8 mouse cellular contexts compared by ENCODE assay signal in genomic region chr14:25516640-25517591, GRCm38 (mm10). TPM values are rescaled to one million over a fixed set of nuclear protein-coding genes. Genes with fewer than 3 reads are reported as not detected.
DNase-seq lines count a peak whose midpoint lies in the region; ATAC-seq and TF ChIP-seq lines count a peak whose summit lies in the region.

No protein-coding gene starts in this region.

- H3K4me2 ChIP-seq in embryonic facial prominence, embryonic 12.5 days (replicated peaks): no peak overlapping the region
- no peak overlapping the region for H3K4me2 ChIP-seq in hindbrain, embryonic 14.5 days (replicated peaks)
- peak overlapping the region; percentile 32 for H3K4me2 ChIP-seq in liver, embryonic 13.5 days

- no peak overlapping the region for H3K9ac ChIP-seq in embryonic facial prominence, embryonic 12.5 days
- H3K9ac ChIP-seq in hindbrain, embryonic 14.5 days: no peak overlapping the region
- peak overlapping the region; percentile 30; the same call in 1 of the 2 replicates for H3K9ac ChIP-seq in liver, embryonic 13.5 days

- ATAC-seq in embryonic facial prominence, embryonic 12.5 days (ENCODE audit: insufficient number of reproducible peaks, insufficient read depth, low FRiP score, low TSS enrichment): peak; percentile 36; the same call in 1 of the 2 replicates
- ATAC-seq in hindbrain, embryonic 14.5 days (ENCODE audit: low FRiP score): no peak
- peak; percentile 72 for ATAC-seq in liver, embryonic 13.5 days (ENCODE audit: low read depth)
- ATAC-seq in erythroblast, adult 5-6 weeks (replicated peaks; ENCODE audit: low FRiP score, poor library complexity, severe bottlenecking): no peak

- TF ChIP-seq POLR2A in spleen, adult 2 months (IDR thresholded peaks at IDR 0.05; ENCODE audit: low read depth, low read length): no peak; the same call in 1 of the 2 replicates

- H3K27me3 ChIP-seq in embryonic facial prominence, embryonic 12.5 days: no peaks in the 10 kb centered on the region
- H3K27me3 ChIP-seq in hindbrain, embryonic 14.5 days (ENCODE audit: control insufficient read depth, insufficient read depth, low read length): no peaks in the 10 kb centered on the region
- H3K27me3 ChIP-seq in liver, embryonic 13.5 days: no peaks in the 10 kb centered on the region
- H3K27me3 ChIP-seq in spleen, adult 2 months (ENCODE audit: control insufficient read depth, insufficient read depth, low read length): no peaks in the 10 kb centered on the region

- no peak overlapping the region for H3K4me3 ChIP-seq in embryonic facial prominence, embryonic 12.5 days
- no peak overlapping the region for H3K4me3 ChIP-seq in hindbrain, embryonic 14.5 days (replicated peaks; ENCODE audit: low read length)
- no peak overlapping the region for H3K4me3 ChIP-seq in liver, embryonic 13.5 days (replicated peaks)
- no peak overlapping the region for H3K4me3 ChIP-seq in spleen, adult 2 months (ENCODE audit: extremely low read depth, insufficient read depth, insufficient read length)

- WGBS in embryonic facial prominence, embryonic 12.5 days: 24% methylated on average over 13 of the region's 13 CpGs
- WGBS in hindbrain, embryonic 14.5 days: 58% methylated on average over 13 of the region's 13 CpGs
- WGBS in liver, embryonic 13.5 days (ENCODE audit: insufficient replicate concordance): 9% methylated on average over 13 of the region's 13 CpGs
- WGBS in spleen, adult 2 months: 4% methylated on average over 13 of the region's 13 CpGs

- peak; percentile 3; the same call in 1 of the 2 replicates for TF ChIP-seq CTCF in spleen, adult 2 months (IDR thresholded peaks at IDR 0.05; ENCODE audit: extremely low read depth, insufficient read depth, insufficient read length, insufficient replicate concordance)

- peak; percentile 67 for DNase-seq in embryo, embryonic 10 days (ENCODE audit: low spot score)
- no peak for DNase-seq in embryo, embryonic 9.5 days (ENCODE audit: extremely low spot score)
- DNase-seq in CD8-positive naive resting alpha-beta T cell, adult 2 months (ENCODE audit: low read depth in 2 of 2, low spot score in 2 of 2): peak; percentile 46 to 58
- DNase-seq in hindbrain, embryonic 14.5 days (ENCODE audit: low spot score): no peak
- DNase-seq in liver, embryonic 13.5 days: no peak
- DNase-seq in spleen, adult 2 months (ENCODE audit: low read depth in 1 of 2, low spot score in 2 of 2): peak; percentile 37 to 78

- H3K9me3 ChIP-seq in embryonic facial prominence, embryonic 12.5 days: no peaks in the 10 kb centered on the region
- H3K9me3 ChIP-seq in hindbrain, embryonic 14.5 days (ENCODE audit: control insufficient read depth, low read length): no peaks in the 10 kb centered on the region
- H3K9me3 ChIP-seq in liver, embryonic 13.5 days (replicated peaks): no peaks in the 10 kb centered on the region

- H3K4me1 ChIP-seq in embryonic facial prominence, embryonic 12.5 days: peaks cover 58% of the 10 kb centered on the region
- H3K4me1 ChIP-seq in hindbrain, embryonic 14.5 days (replicated peaks; ENCODE audit: control insufficient read depth, insufficient read depth, low read length): peaks cover 53% of the 10 kb centered on the region
- H3K4me1 ChIP-seq in liver, embryonic 13.5 days (replicated peaks): peaks cover 98% of the 10 kb centered on the region
- peaks cover 77% of the 10 kb centered on the region for H3K4me1 ChIP-seq in spleen, adult 2 months (ENCODE audit: control insufficient read depth, insufficient read depth, insufficient read length)

- no peaks in the 10 kb centered on the region for H3K36me3 ChIP-seq in embryonic facial prominence, embryonic 12.5 days
- no peaks in the 10 kb centered on the region; the same call in 1 of the 2 replicates for H3K36me3 ChIP-seq in hindbrain, embryonic 14.5 days (replicated peaks; ENCODE audit: control insufficient read depth, insufficient read depth)
- no peaks in the 10 kb centered on the region for H3K36me3 ChIP-seq in liver, embryonic 13.5 days
- H3K36me3 ChIP-seq in spleen, adult 2 months (ENCODE audit: control insufficient read depth, insufficient read depth, low read length): no peaks in the 10 kb centered on the region

- H3K27ac ChIP-seq in embryonic facial prominence, embryonic 12.5 days: peak overlapping the region; percentile 73
- peak overlapping the region; percentile 26; the same call in 1 of the 2 replicates for H3K27ac ChIP-seq in hindbrain, embryonic 14.5 days
- peak overlapping the region; percentile 83 for H3K27ac ChIP-seq in liver, embryonic 13.5 days
- peak overlapping the region; percentile 88 for H3K27ac ChIP-seq in spleen, adult 2 months (ENCODE audit: insufficient read depth, low read length)

RNA-seq across cellular contexts. Expression of gene Zmiz1, which starts 57.9 kb away (rescaled TPM):
- polyA plus RNA-seq in embryonic facial prominence, embryonic 12.5 days (2016; fragmentation: Nextera tagmentation; extraction: Ambion mirVana): 43.8 and 46.3 TPM in 2 replicates
- 70.0 and 70.6 TPM in 2 replicates for polyA plus RNA-seq in hindbrain, embryonic 14.5 days (2014; fragmentation: Nextera tagmentation; extraction: Ambion mirVana)
- polyA plus RNA-seq in liver, embryonic 13.5 days (2015; fragmentation: Nextera tagmentation; extraction: Ambion mirVana): 4.5 TPM in 2 replicates
- 48.1 and 48.5 TPM in 2 replicates for polyA plus RNA-seq in spleen, adult 2 months (2012; rRNA removed)
- total RNA-seq in erythroblast, adult 5-6 weeks (2015; ENCODE audit: low replicate concordance): 20.6 and 25.3 TPM in 2 replicates
- total RNA-seq in erythroblast, adult 5-6 weeks (2017; ENCODE audit: low replicate concordance): 1.4 and 12.3 TPM in 2 replicates

Comparison
In these comparisons a context has a peak if more than half of its experiments do, and no peak if none do; other contexts are left out.
1. DNase-seq: peak in embryo, embryonic 10 days (single experiment), CD8-positive naive resting alpha-beta T cell, adult 2 months (2 of 2) and spleen, adult 2 months (2 of 2); none in embryo, embryonic 9.5 days (single experiment), hindbrain, embryonic 14.5 days (single experiment) and liver, embryonic 13.5 days (single experiment).
2. ATAC-seq: peak in embryonic facial prominence, embryonic 12.5 days (single experiment) and liver, embryonic 13.5 days (single experiment); none in hindbrain, embryonic 14.5 days (single experiment) and erythroblast, adult 5-6 weeks (single experiment).
3. H3K27ac ChIP-seq: peak in every context shown above with its lines; median percentile 88 in spleen, adult 2 months; 83 in liver, embryonic 13.5 days; 73 in embryonic facial prominence, embryonic 12.5 days; 26 in hindbrain, embryonic 14.5 days.